Mouse (Mus musculus): ENCODE measurements at regions not wholly inside any gene's neighbourhood (a gene's known extent, or its start where the extent isn't known, plus 50 kb on each side); places are given as distances from the start of the nearest gene placed in this dataset.

DNA sequence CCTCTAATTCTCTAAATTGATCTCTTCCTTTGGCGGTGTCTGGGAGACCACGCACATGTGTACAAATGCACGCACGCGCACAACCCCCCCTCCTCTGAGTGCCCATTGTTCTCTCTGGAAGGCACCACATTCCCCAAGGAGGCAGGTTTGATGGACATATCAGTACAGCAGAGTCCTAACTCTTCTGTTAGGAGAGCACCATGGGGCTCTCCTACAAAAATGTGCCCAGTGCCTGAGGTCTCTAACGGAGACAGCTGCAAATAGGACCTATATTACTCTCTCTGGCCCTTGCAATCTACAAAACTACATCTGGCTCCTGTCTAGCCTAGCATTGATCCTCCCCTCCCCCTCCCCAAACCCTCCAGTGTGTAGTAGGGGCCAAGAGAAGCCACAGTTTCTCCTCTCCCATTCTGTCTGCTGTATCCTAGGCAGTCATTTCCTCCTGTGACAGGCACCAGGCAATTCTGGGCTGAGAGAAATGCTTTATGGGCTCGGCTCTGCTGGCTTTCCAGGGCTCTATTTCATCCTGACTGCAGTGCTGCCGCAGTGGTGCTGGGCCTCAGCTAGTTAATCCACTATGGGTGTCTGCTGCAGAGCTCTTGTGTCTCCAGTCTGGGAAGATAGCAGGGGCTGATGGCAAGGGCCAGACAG lies 340.6 kb downstream of the Rps24 start:
- H3K36me3 ChIP-seq (ENCODE audit: control insufficient read depth, insufficient read depth, low read length): no peaks in the 10 kb centered on the region
- H3K4me2 ChIP-seq (ENCODE audit: low read depth, severe bottlenecking): no peak overlapping the region
- DNase-seq (ENCODE audit: low spot score): peak; percentile 67
- no peak overlapping the region for H3K9ac ChIP-seq (ENCODE audit: low read length)
- WGBS: 14% methylated on average over 8 of the region's 8 CpGs
- H3K27ac ChIP-seq (replicated peaks; ENCODE audit: low read depth, low read length): peak overlapping the region; percentile 63
- H3K4me3 ChIP-seq (ENCODE audit: low read depth, low read length): no peak overlapping the region
- H3K4me1 ChIP-seq (ENCODE audit: control insufficient read depth, insufficient read depth, low read length): peaks cover 39% of the 10 kb centered on the region
- ATAC-seq (ENCODE audit: insufficient number of reproducible peaks, low FRiP score, low TSS enrichment, low read depth): peak; percentile 49; the same call in 1 of the 2 replicates
- H3K9me3 ChIP-seq (ENCODE audit: control insufficient read depth, low read length): no peaks in the 10 kb centered on the region
- H3K27me3 ChIP-seq (ENCODE audit: control insufficient read depth, insufficient read depth, low read length): no peaks in the 10 kb centered on the region

DNA sequence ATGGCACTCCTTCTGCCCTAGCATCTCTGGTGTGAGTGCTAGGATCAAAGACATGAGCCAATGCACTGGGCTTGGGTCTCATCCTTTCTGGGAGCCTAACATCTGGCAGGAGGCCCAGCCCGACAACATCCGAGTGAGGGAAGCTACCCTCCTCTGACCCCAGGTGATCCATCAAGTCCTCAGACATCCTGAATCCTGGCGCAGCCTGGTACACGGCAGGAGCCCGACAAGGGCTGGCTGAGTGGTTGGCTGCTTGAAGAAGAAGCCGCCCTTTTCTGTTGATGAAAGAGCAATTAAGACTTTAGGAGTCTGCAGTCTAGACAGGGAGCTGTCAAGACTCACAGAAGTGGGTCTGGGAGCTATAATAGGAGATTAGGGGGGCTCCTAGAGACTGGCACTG lies 342.1 kb downstream of the Rps24 start:
- H3K36me3 ChIP-seq (ENCODE audit: control insufficient read depth, insufficient read depth, low read length): no peaks in the 10 kb centered on the region
- no peak for ATAC-seq (ENCODE audit: insufficient number of reproducible peaks, low FRiP score, low TSS enrichment, low read depth)

DNA sequence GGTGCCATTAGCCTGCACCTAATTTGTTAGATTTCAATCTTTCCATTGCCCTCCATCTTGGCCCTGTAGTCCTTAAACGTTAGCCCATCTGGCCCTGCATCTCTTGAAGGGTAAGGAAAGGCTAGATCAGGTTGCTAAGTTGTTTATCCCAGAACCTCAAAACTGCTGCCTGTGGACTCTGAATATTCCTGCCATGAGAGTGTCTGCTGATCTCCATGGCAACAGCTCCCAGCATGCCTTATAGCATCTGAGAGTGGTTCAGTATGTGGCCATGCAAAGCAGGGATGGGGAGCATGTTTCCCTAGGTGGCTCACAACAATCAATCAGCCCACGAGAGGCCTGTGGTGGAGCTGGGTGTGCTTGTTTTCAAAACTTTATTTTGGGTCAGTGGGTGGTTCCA lies 346.3 kb downstream of the Rps24 start:
- H3K36me3 ChIP-seq (ENCODE audit: control insufficient read depth, insufficient read depth, low read length): no peaks in the 10 kb centered on the region
- no peak for ATAC-seq (ENCODE audit: insufficient number of reproducible peaks, low FRiP score, low TSS enrichment, low read depth)
- no peak overlapping the region for H3K4me3 ChIP-seq (ENCODE audit: low read depth, low read length)
- no peak overlapping the region for H3K27ac ChIP-seq (replicated peaks; ENCODE audit: low read depth, low read length)
- no peak overlapping the region for H3K9ac ChIP-seq (ENCODE audit: low read length)
- H3K27me3 ChIP-seq (ENCODE audit: control insufficient read depth, insufficient read depth, low read length): no peaks in the 10 kb centered on the region
- H3K4me2 ChIP-seq (ENCODE audit: low read depth, severe bottlenecking): no peak overlapping the region
- WGBS: 40% methylated on average over 2 of the region's 2 CpGs
- H3K9me3 ChIP-seq (ENCODE audit: control insufficient read depth, low read length): no peaks in the 10 kb centered on the region
- no peak for DNase-seq (ENCODE audit: low spot score)
- peaks cover 8% of the 10 kb centered on the region; the same call in 1 of the 2 replicates for H3K4me1 ChIP-seq (ENCODE audit: control insufficient read depth, insufficient read depth, low read length)

More for the DNA sequence above, 342.1 kb downstream of the Rps24 start:
- peaks cover 29% of the 10 kb centered on the region for H3K4me1 ChIP-seq (ENCODE audit: control insufficient read depth, insufficient read depth, low read length)
- H3K27ac ChIP-seq (replicated peaks; ENCODE audit: low read depth, low read length): no peak overlapping the region
- H3K4me3 ChIP-seq (ENCODE audit: low read depth, low read length): no peak overlapping the region
- H3K27me3 ChIP-seq (ENCODE audit: control insufficient read depth, insufficient read depth, low read length): no peaks in the 10 kb centered on the region
- H3K9ac ChIP-seq (ENCODE audit: low read length): no peak overlapping the region
- 10% methylated on average over 6 of the region's 6 CpGs for WGBS
- H3K9me3 ChIP-seq (ENCODE audit: control insufficient read depth, low read length): no peaks in the 10 kb centered on the region
- no peak for DNase-seq (ENCODE audit: low spot score)
- no peak overlapping the region for H3K4me2 ChIP-seq (ENCODE audit: low read depth, severe bottlenecking)

DNA sequence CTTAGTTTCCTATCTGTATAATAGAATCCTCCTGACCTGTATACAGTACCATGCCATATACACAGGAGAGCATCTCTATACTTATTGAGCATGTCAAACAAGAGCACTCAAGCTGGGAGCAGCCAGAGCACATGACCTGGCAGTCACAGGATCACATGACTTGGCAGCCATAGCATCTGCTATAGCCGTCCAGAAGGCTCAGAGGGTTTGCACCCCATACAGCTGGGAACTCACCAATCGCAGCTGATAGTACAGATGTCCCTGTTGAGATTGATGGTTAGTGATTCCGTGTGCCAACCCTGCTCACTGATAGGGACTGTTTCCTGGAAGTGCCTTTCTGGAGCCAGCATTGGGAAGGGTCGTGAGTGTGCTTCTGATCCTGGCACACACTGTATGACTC lies 351.3 kb downstream of the Rps24 start:
- H3K27me3 ChIP-seq (ENCODE audit: control insufficient read depth, insufficient read depth, low read length): no peaks in the 10 kb centered on the region
- H3K36me3 ChIP-seq (ENCODE audit: control insufficient read depth, insufficient read depth, low read length): no peaks in the 10 kb centered on the region
- ATAC-seq (ENCODE audit: insufficient number of reproducible peaks, low FRiP score, low TSS enrichment, low read depth) (no peak), DNase-seq (ENCODE audit: low spot score) (no peak)
- no peak overlapping the region for H3K9ac ChIP-seq (ENCODE audit: low read length)
- no peak overlapping the region for H3K4me2 ChIP-seq (ENCODE audit: low read depth, severe bottlenecking)
- no peak overlapping the region for H3K27ac ChIP-seq (replicated peaks; ENCODE audit: low read depth, low read length)
- no peak overlapping the region for H3K4me3 ChIP-seq (ENCODE audit: low read depth, low read length)
- no peaks in the 10 kb centered on the region for H3K9me3 ChIP-seq (ENCODE audit: control insufficient read depth, low read length)
- 0 out of 2 replicates have a peak, but pooled peaks cover 2% of the 10 kb centered on the region for H3K4me1 ChIP-seq (ENCODE audit: control insufficient read depth, insufficient read depth, low read length)
- WGBS: 86% methylated on average over 4 of the region's 4 CpGs

DNA sequence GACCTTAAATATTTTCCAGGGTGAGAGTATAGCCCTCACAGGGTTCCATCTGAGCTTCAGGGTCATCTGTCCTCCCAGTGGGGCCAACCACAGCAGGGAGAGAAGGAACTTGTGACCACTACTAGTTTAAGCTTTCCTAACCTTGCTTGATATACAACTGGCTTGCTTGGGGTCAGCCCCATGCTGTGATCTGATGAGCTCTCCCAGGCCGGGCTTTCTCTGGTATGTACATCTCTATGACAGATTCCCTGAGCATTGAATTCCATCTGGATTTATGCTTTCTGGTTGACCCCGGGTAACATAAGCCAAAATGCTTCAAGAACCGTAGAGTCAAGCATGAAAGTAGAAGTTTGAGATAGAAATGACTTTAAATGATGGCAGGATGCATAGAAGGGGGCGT lies 352.1 kb downstream of the Rps24 start:
- ATAC-seq (ENCODE audit: insufficient number of reproducible peaks, low FRiP score, low TSS enrichment, low read depth) (no peak), DNase-seq (ENCODE audit: low spot score) (no peak)
- 70% methylated on average over 4 of the region's 4 CpGs for WGBS
- 0 out of 2 replicates have a peak, but pooled peaks cover 2% of the 10 kb centered on the region for H3K4me1 ChIP-seq (ENCODE audit: control insufficient read depth, insufficient read depth, low read length)
- no peak overlapping the region for H3K9ac ChIP-seq (ENCODE audit: low read length)
- no peak overlapping the region for H3K27ac ChIP-seq (replicated peaks; ENCODE audit: low read depth, low read length)
- no peaks in the 10 kb centered on the region for H3K36me3 ChIP-seq (ENCODE audit: control insufficient read depth, insufficient read depth, low read length)
- H3K4me3 ChIP-seq (ENCODE audit: low read depth, low read length): no peak overlapping the region
- no peaks in the 10 kb centered on the region for H3K27me3 ChIP-seq (ENCODE audit: control insufficient read depth, insufficient read depth, low read length)
- H3K9me3 ChIP-seq (ENCODE audit: control insufficient read depth, low read length): no peaks in the 10 kb centered on the region
- no peak overlapping the region for H3K4me2 ChIP-seq (ENCODE audit: low read depth, severe bottlenecking)

DNA sequence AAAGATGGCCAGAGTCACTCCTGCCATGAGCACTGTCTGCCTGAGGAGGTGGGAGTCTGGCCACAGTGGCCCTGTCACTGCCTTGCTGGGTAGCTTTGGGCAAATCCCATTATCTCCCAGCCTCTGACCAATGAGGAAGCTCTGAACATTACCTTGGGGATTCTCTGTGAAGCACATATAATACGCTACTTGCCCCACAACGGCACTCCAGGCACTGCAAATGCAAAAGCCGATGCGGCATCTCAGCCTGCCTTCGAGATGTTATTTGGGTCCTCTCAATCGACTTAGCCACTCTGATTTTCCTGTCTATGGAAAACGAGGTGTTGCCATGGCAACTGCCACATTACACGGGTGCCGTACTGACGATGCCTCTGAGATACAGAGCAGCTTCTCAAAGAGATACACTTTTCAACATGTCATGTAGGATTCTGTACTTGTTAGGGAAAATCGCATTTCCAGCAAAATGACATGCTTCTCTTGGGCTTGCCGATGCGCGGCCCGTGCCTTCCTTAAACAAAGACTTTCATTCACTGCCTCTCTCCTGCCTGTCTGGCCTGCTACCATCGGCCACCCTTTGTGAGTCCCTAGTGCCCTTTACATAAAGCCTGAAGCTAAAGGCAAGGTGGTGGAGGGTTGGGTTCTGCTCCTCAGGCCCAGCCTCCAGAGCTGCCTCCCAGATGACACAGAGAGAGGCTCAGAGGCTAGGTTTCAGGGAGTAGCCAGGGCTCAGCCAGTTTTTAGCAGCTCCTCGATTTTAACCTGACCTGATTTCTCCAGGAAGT lies 355.0 kb downstream of the Rps24 start:
- no peak overlapping the region for H3K27ac ChIP-seq (replicated peaks; ENCODE audit: low read depth, low read length)
- ATAC-seq (ENCODE audit: insufficient number of reproducible peaks, low FRiP score, low TSS enrichment, low read depth): no peak

DNA sequence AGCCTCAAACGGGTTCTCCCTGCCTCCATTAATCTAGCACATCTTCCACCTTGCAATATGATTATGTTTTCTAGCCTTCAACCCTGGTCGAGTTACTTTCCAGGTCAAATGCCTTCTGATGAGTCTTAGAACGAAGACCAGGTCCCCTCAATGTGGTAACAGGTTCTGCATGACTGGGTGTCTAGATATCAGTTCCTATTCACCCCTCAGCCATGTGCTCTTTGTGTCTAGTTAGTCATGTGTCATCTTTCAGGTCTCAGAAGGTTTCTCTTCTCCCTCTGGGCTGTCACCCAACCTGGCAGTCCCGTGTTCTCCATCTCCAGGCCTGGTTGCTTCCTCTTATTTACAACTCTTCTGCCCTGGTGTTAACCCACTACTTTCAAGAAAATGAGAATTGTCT lies 356.7 kb downstream of the Rps24 start:
- Histone ChIP-seq H3K4me3 (ENCODE audit: low read depth, low read length) (no peak overlapping the region), H3K9ac (ENCODE audit: low read length) (no peak overlapping the region), H3K27ac (replicated peaks; ENCODE audit: low read depth, low read length) (no peak overlapping the region), H3K36me3 (ENCODE audit: control insufficient read depth, insufficient read depth, low read length) (no peaks in the 10 kb centered on the region), H3K9me3 (ENCODE audit: control insufficient read depth, low read length) (no peaks in the 10 kb centered on the region), H3K4me2 (ENCODE audit: low read depth, severe bottlenecking) (no peak overlapping the region), H3K4me1 (ENCODE audit: control insufficient read depth, insufficient read depth, low read length) (0 out of 2 replicates have a peak, but pooled peaks cover 2% of the 10 kb centered on the region), H3K27me3 (ENCODE audit: control insufficient read depth, insufficient read depth, low read length) (no peaks in the 10 kb centered on the region)
- ATAC-seq (ENCODE audit: insufficient number of reproducible peaks, low FRiP score, low TSS enrichment, low read depth) (no peak), DNase-seq (ENCODE audit: low spot score) (no peak)
- WGBS: 75% methylated on average over 4 of the region's 4 CpGs

More for the DNA sequence above, 355.0 kb downstream of the Rps24 start:
- H3K4me3 ChIP-seq (ENCODE audit: low read depth, low read length): no peak overlapping the region
- no peak overlapping the region for H3K4me2 ChIP-seq (ENCODE audit: low read depth, severe bottlenecking)
- H3K9me3 ChIP-seq (ENCODE audit: control insufficient read depth, low read length): no peaks in the 10 kb centered on the region
- no peak for DNase-seq (ENCODE audit: low spot score)
- 0 out of 2 replicates have a peak, but pooled peaks cover 2% of the 10 kb centered on the region for H3K4me1 ChIP-seq (ENCODE audit: control insufficient read depth, insufficient read depth, low read length)
- no peaks in the 10 kb centered on the region for H3K36me3 ChIP-seq (ENCODE audit: control insufficient read depth, insufficient read depth, low read length)
- WGBS: 68% methylated on average over 17 of the region's 17 CpGs
- H3K9ac ChIP-seq (ENCODE audit: low read length): no peak overlapping the region
- H3K27me3 ChIP-seq (ENCODE audit: control insufficient read depth, insufficient read depth, low read length): no peaks in the 10 kb centered on the region

DNA sequence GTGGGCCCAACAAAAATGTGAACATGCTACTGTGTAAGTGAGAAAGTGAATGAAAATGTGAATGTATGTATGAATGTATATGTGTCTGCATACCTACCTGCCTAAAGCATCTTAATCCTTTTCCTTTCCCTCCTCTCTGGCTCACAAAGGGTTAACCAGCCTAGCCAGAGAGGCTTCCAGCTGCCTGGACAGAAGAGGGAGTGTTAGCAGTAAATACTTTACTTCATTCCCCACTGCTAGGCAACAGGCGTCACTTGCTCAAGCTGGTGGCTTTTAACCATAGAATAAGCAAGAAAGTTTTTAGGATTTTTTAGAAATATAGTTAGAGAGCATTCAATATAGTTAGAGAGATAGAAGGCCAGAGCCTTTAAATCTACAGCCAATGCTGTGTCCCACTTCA lies 363.6 kb downstream of the Rps24 start:
- H3K27ac ChIP-seq (replicated peaks; ENCODE audit: low read depth, low read length): no peak overlapping the region
- H3K9me3 ChIP-seq (ENCODE audit: control insufficient read depth, low read length): no peaks in the 10 kb centered on the region
- no peak overlapping the region for H3K4me3 ChIP-seq (ENCODE audit: low read depth, low read length)
- H3K27me3 ChIP-seq (ENCODE audit: control insufficient read depth, insufficient read depth, low read length): no peaks in the 10 kb centered on the region
- 3% methylated on average over 1 of the region's 1 CpGs for WGBS
- no peaks in the 10 kb centered on the region for H3K36me3 ChIP-seq (ENCODE audit: control insufficient read depth, insufficient read depth, low read length)
- H3K4me2 ChIP-seq (ENCODE audit: low read depth, severe bottlenecking): no peak overlapping the region
- H3K4me1 ChIP-seq (ENCODE audit: control insufficient read depth, insufficient read depth, low read length): peaks cover 9% of the 10 kb centered on the region; the same call in 1 of the 2 replicates
- no peak overlapping the region for H3K9ac ChIP-seq (ENCODE audit: low read length)
- ATAC-seq (ENCODE audit: insufficient number of reproducible peaks, low FRiP score, low TSS enrichment, low read depth) (no peak), DNase-seq (ENCODE audit: low spot score) (no peak)
